Mouse (Mus musculus): Measurements from ENCODE around the gene Camk1d. TPM values are rescaled to one million over a fixed set of nuclear protein-coding genes. Genes with fewer than 3 reads are reported as not detected.

Gene Camk1d
- total and polyA plus RNA-seq, 2 experiments from 2014 or later, result 1.1 to 2.2 TPM

DNA sequence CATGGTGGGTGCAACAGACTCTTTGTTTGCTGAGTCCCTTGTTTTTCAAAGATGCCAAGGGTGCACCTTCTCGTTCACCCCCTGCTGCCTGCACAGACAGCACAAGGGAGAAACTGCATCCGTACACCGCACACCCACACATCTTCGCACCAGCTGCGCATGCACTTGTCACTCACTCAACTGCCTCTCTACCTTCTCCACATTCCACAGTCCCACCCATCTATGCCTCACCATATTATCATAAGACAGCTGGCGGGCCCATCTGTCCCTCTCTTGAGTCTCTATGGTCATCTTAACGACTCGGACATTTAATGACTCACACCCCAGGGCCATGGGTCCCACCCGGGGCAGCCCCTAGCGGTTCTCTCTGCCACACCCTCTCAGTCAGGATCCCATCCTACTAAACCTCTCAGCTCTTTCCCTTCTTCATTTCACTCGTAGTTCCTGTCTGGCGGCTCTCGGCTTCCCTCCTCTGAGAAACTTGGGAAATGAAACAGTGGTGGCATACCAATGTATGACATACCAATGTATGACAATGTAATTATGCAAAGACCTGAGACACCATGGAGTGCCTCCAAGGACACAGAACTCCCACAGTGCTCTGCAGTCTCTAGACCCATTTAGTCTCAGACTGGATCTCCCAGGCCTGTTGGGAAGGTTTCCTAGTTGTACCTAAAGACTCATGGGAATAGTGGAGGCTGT lies 361.3 kb downstream of the Camk1d start:
- no peaks in the 10 kb centered on the region for H3K27me3 ChIP-seq (ENCODE audit: control insufficient read depth, insufficient read depth, low read length)
- H3K9ac ChIP-seq (replicated peaks; ENCODE audit: low read depth, low read length), result no peak overlapping the region
- no peaks in the 10 kb centered on the region for H3K36me3 ChIP-seq (replicated peaks; ENCODE audit: control insufficient read depth, insufficient read depth, low read length)
- no peak overlapping the region for H3K4me3 ChIP-seq (ENCODE audit: low read depth, low read length)
- no peak for DNase-seq (ENCODE audit: low spot score)
- WGBS, result 77% methylated on average over 13 of the region's 13 CpGs
- no peak for ATAC-seq (ENCODE audit: insufficient read depth, low read depth)
- TF ChIP-seq CTCF (IDR thresholded peaks at IDR 0.05; ENCODE audit: low read depth) (no peak), EP300 (IDR thresholded peaks at IDR 0.05; ENCODE audit: low read depth) (no peak)
- H3K9me3 ChIP-seq (replicated peaks; ENCODE audit: control insufficient read depth, low read length), result no peaks in the 10 kb centered on the region
- no peaks in the 10 kb centered on the region for H3K4me1 ChIP-seq (ENCODE audit: control insufficient read depth, insufficient read depth)
- H3K4me2 ChIP-seq (ENCODE audit: low read depth, low read length), result no peak overlapping the region
- H3K27ac ChIP-seq (ENCODE audit: low read depth), result no peak overlapping the region

- H3K36me3 ChIP-seq (replicated peaks; ENCODE audit: control insufficient read depth, insufficient read depth, low read length), result no peaks in the 10 kb centered on the region
- DNase-seq (ENCODE audit: low spot score) (no peak), ATAC-seq (ENCODE audit: insufficient read depth, low read depth) (no peak)
- no peak overlapping the region for H3K27ac ChIP-seq (ENCODE audit: low read depth)
- no peak overlapping the region for H3K4me3 ChIP-seq (ENCODE audit: low read depth, low read length)
- H3K9me3 ChIP-seq (replicated peaks; ENCODE audit: control insufficient read depth, low read length), result no peaks in the 10 kb centered on the region
- no peaks in the 10 kb centered on the region for H3K27me3 ChIP-seq (ENCODE audit: control insufficient read depth, insufficient read depth, low read length)
- TF ChIP-seq EP300 (IDR thresholded peaks at IDR 0.05; ENCODE audit: low read depth) (no peak), CTCF (IDR thresholded peaks at IDR 0.05; ENCODE audit: low read depth) (no peak)
- H3K4me2 ChIP-seq (ENCODE audit: low read depth, low read length), result no peak overlapping the region
- no peak overlapping the region for H3K9ac ChIP-seq (replicated peaks; ENCODE audit: low read depth, low read length)
- 78% methylated on average over 9 of the region's 9 CpGs for WGBS
- no peaks in the 10 kb centered on the region for H3K4me1 ChIP-seq (ENCODE audit: control insufficient read depth, insufficient read depth)
Measured at GRCm38 (mm10) chr2:5345344-5345743, 369.0 kb downstream of the Camk1d start.

- H3K9ac ChIP-seq (replicated peaks; ENCODE audit: low read depth, low read length), result no peak overlapping the region
- H3K36me3 ChIP-seq (replicated peaks; ENCODE audit: control insufficient read depth, insufficient read depth, low read length), result no peaks in the 10 kb centered on the region
- no peak for ATAC-seq (ENCODE audit: insufficient read depth, low read depth)
- H3K27ac ChIP-seq (ENCODE audit: low read depth), result no peak overlapping the region
- whole genome bisulfite sequencing, result 67% methylated on average over 12 of the region's 12 CpGs
- no peaks in the 10 kb centered on the region for H3K4me1 ChIP-seq (ENCODE audit: control insufficient read depth, insufficient read depth)
- H3K4me3 ChIP-seq (ENCODE audit: low read depth, low read length), result no peak overlapping the region
- no peak for DNase-seq (ENCODE audit: low spot score)
- no peak overlapping the region for H3K4me2 ChIP-seq (ENCODE audit: low read depth, low read length)
- TF ChIP-seq CTCF (IDR thresholded peaks at IDR 0.05; ENCODE audit: low read depth) (no peak), EP300 (IDR thresholded peaks at IDR 0.05; ENCODE audit: low read depth) (no peak)
- H3K27me3 ChIP-seq (ENCODE audit: control insufficient read depth, insufficient read depth, low read length), result no peaks in the 10 kb centered on the region
- H3K9me3 ChIP-seq (replicated peaks; ENCODE audit: control insufficient read depth, low read length), result no peaks in the 10 kb centered on the region
Measured at GRCm38 (mm10) chr2:5327533-5328250, 386.6 kb downstream of the Camk1d start.

GRCm38 (mm10) chr2:5324806-5325205 lies 389.5 kb downstream of the Camk1d start:
- ATAC-seq (ENCODE audit: insufficient read depth, low read depth), result no peak
- TF ChIP-seq EP300 (IDR thresholded peaks at IDR 0.05; ENCODE audit: low read depth) (no peak), CTCF (IDR thresholded peaks at IDR 0.05; ENCODE audit: low read depth) (no peak)
- H3K9me3 ChIP-seq (replicated peaks; ENCODE audit: control insufficient read depth, low read length), result no peaks in the 10 kb centered on the region
- no peaks in the 10 kb centered on the region for H3K27me3 ChIP-seq (ENCODE audit: control insufficient read depth, insufficient read depth, low read length)
- H3K4me3 ChIP-seq (ENCODE audit: low read depth, low read length), result no peak overlapping the region
- no peaks in the 10 kb centered on the region for H3K4me1 ChIP-seq (ENCODE audit: control insufficient read depth, insufficient read depth)
- no peak overlapping the region for H3K27ac ChIP-seq (ENCODE audit: low read depth)
- 33% methylated on average over 3 of the region's 3 CpGs for WGBS
- H3K36me3 ChIP-seq (replicated peaks; ENCODE audit: control insufficient read depth, insufficient read depth, low read length), result no peaks in the 10 kb centered on the region
- peak; percentile 11 for DNase-seq (ENCODE audit: low spot score)
- no peak overlapping the region for H3K4me2 ChIP-seq (ENCODE audit: low read depth, low read length)
- no peak overlapping the region for H3K9ac ChIP-seq (replicated peaks; ENCODE audit: low read depth, low read length)

DNA sequence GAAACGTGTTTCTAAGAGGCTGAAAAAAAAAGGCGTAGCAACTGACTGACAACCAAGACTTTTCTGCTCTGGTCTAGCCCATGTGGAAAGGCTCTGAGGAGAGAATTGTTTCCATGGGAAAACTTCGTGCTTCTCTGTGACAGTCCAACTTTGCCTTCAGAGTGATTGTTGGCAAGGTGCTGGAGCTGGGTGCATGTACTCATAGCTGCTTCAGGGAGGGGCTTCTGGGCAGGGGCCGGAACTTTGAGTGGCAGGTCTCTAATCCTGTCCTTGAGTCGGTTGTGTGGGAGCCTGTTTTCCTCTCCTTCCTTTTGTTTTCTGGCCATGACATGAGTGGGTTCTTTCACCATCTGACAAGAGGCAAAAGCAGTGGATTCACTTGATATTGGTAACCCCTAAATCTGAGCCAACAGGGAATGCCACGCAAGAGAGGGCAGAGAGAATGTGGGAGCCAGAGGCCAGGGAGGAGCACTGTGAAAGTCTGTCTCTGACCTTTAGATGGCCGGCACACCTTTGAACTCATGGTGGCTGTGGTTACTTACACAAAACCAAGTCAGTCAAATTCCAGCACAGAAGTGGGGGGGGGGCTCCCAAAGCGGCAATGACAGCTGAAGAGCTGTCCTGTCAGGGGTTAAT lies 392.5 kb downstream of the Camk1d start:
- Histone ChIP-seq H3K9me3 (replicated peaks; ENCODE audit: control insufficient read depth, low read length) (no peaks in the 10 kb centered on the region), H3K27ac (ENCODE audit: low read depth) (no peak overlapping the region), H3K27me3 (ENCODE audit: control insufficient read depth, insufficient read depth, low read length) (no peaks in the 10 kb centered on the region), H3K4me2 (ENCODE audit: low read depth, low read length) (no peak overlapping the region), H3K4me1 (ENCODE audit: control insufficient read depth, insufficient read depth) (no peaks in the 10 kb centered on the region), H3K36me3 (replicated peaks; ENCODE audit: control insufficient read depth, insufficient read depth, low read length) (no peaks in the 10 kb centered on the region), H3K9ac (replicated peaks; ENCODE audit: low read depth, low read length) (no peak overlapping the region), H3K4me3 (ENCODE audit: low read depth, low read length) (no peak overlapping the region)
- no peak for ATAC-seq (ENCODE audit: insufficient read depth, low read depth)
- 62% methylated on average over 8 of the region's 8 CpGs for WGBS
- TF ChIP-seq CTCF (IDR thresholded peaks at IDR 0.05; ENCODE audit: low read depth) (no peak), EP300 (IDR thresholded peaks at IDR 0.05; ENCODE audit: low read depth) (no peak)
- no peak for DNase-seq (ENCODE audit: low spot score)

Data from heart, postnatal 0 days (tissue).